Mouse (Mus musculus) left cerebral cortex, postnatal 14 days (tissue): ENCODE measurements around the gene Slc44a4. TPM values are rescaled to one million over a fixed set of nuclear protein-coding genes. Genes with fewer than 3 reads are reported as not detected.

Source experiments
- DNase-seq, 2 experiments: peaks; one replicate each; pipeline ENCODE4 v3.0.0; 2021 to 2022; ENCODE audit warnings: low spot score in 2 of 2, mixed read lengths in 1 of 2
- intact Hi-C: fragments of 180-260 bp; cut with DNase I; formaldehyde crosslinking; loops from one replicate; pipeline ENCODE4 v1.15.1; 2025
- long read RNA-seq, 2 experiments: library from polyadenylated mRNA; stranded (forward); transcript quantifications; one replicate each; pipeline ENCODE4 v2.0.0; 2021
- total RNA-seq, 2 experiments: library from RNA; stranded (reverse); gene quantifications; 2 replicates each; pipeline ENCODE4 v1.2.3; 2021

Slc44a4 gene
- under 1 TPM; 0.38 to 0.40 TPM for total RNA-seq
- long read RNA-seq, experiment 1, partial matches to known transcripts = 0 of 1 reads
- long read RNA-seq, experiment 1, other reads (novel, unspliced or antisense) = 1 of 1 reads
- long read RNA-seq, experiment 2, partial matches to known transcripts = 2 of 2 reads
- long read RNA-seq, experiment 2, other reads (novel, unspliced or antisense) = 0 of 2 reads

GRCm38 (mm10) chr17:34913930-34914665, at the start of gene Slc44a4:
Gene Slc44a4, plus strand, starts transcription at chr17:34914466.
- intact Hi-C loops = loop anchor here (5.0 kb wide), 1 partner anchor 57 kb away; no protein-coding TSS in a partner anchor
- DNase-seq = no peak

- DNase-seq = no peak
- intact Hi-C loops = no loop called here
Observed at GRCm38 (mm10) chr17:34865981-34866380, 48.3 kb upstream of the Slc44a4 start.

- no peak for DNase-seq
- intact Hi-C loops = no loop called here
Observed at GRCm38 (mm10) chr17:34874321-34874720, 39.9 kb upstream of the Slc44a4 start.

- no peak for DNase-seq
- intact Hi-C loops = no loop called here
Observed at GRCm38 (mm10) chr17:34879336-34879879, 34.9 kb upstream of the Slc44a4 start, which contains the start of gene Zbtb12. Gene Zbtb12, plus strand, starts transcription at chr17:34879483.

GRCm38 (mm10) chr17:34881166-34881565, 33.1 kb upstream of the Slc44a4 start:
- intact Hi-C loops = no loop called here
- no peak for DNase-seq

- intact Hi-C loops = no loop called here
- no peak for DNase-seq
Observed at GRCm38 (mm10) chr17:34881683-34882310, 32.5 kb upstream of the Slc44a4 start, which contains the start of gene Gm20547. Gene Gm20547, minus strand, starts transcription at chr17:34882042.

- intact Hi-C loops = no loop called here
- DNase-seq = no peak
Observed at GRCm38 (mm10) chr17:34883332-34883731, 30.9 kb upstream of the Slc44a4 start.

- DNase-seq = no peak
- intact Hi-C loops = loop anchor here (5.0 kb wide), 1 partner anchor 212 kb away; the partner anchor contains the start of gene Tnxb
Observed at GRCm38 (mm10) chr17:34884704-34885103, 29.6 kb upstream of the Slc44a4 start.

GRCm38 (mm10) chr17:34885615-34886014, 28.7 kb upstream of the Slc44a4 start:
- no peak for DNase-seq
- intact Hi-C loops = loop anchor here (5.0 kb wide), 1 partner anchor 213 kb away; the partner anchor contains the start of gene Tnxb

GRCm38 (mm10) chr17:34887942-34888341, 26.3 kb upstream of the Slc44a4 start:
- intact Hi-C loops = loop anchor here (5.0 kb wide), 1 partner anchor 216 kb away; the partner anchor contains the start of gene Tnxb
- DNase-seq = no peak

GRCm38 (mm10) chr17:34890074-34890743, 24.1 kb upstream of the Slc44a4 start:
- no peak for DNase-seq
- intact Hi-C loops = no loop called here

GRCm38 (mm10) chr17:34891377-34891776, 22.9 kb upstream of the Slc44a4 start:
- DNase-seq = no peak
- intact Hi-C loops = no loop called here

- intact Hi-C loops = no loop called here
- no peak for DNase-seq
Observed at GRCm38 (mm10) chr17:34893072-34893824, 21.0 kb upstream of the Slc44a4 start.

GRCm38 (mm10) chr17:34894074-34894597, 20.1 kb upstream of the Slc44a4 start:
- peak; percentile 93 to 94 for DNase-seq
- intact Hi-C loops = no loop called here

GRCm38 (mm10) chr17:34894801-34895530, 19.3 kb upstream of the Slc44a4 start:
- peak in 1 of 2 experiments; percentile 51 for DNase-seq
- intact Hi-C loops = loop anchor here (5.0 kb wide), 1 partner anchor 38 kb away; no protein-coding TSS in a partner anchor

- DNase-seq = no peak
- intact Hi-C loops = loop anchor here (5.0 kb wide), 1 partner anchor 38 kb away; no protein-coding TSS in a partner anchor
Observed at GRCm38 (mm10) chr17:34895724-34896123, 18.5 kb upstream of the Slc44a4 start.

GRCm38 (mm10) chr17:34896366-34896765, 17.9 kb upstream of the Slc44a4 start:
- DNase-seq = no peak
- intact Hi-C loops = loop anchor here (5.0 kb wide), 1 partner anchor 39 kb away; no protein-coding TSS in a partner anchor
